Mouse (Mus musculus): ENCODE measurements around the gene Snrnp27. TPM values are rescaled to one million over a fixed set of nuclear protein-coding genes. Genes with fewer than 3 reads are reported as not detected.

The Snrnp27 gene
- total and polyA plus RNA-seq, 3 experiments = 63.1 to 97.9 (median 72.7) TPM

- dilution Hi-C loops (cut with MboI; ENCODE audit: extremely low pct_ligation_motif_present, extremely low pct_unique_long_range_greater_than_20kb, low sequenced_read_pairs) (no loop called here), in situ Hi-C loops (cut with MboI; ENCODE audit: low pct_ligation_motif_present, low pct_unique_long_range_greater_than_20kb, low sequenced_read_pairs) (no loop called here)
- Histone ChIP-seq H3K4me3 (replicated peaks in 1 of 3; ENCODE audit: low read depth in 2 of 3, low read length in 2 of 3, poor library complexity in 1 of 3) (no peak overlapping the region), H3K9me3 (replicated peaks; ENCODE audit: low read length) (no peaks in the 10 kb centered on the region), H3K27ac (ENCODE audit: insufficient read depth, low read depth) (no peak overlapping the region), H3K27me3 (replicated peaks) (peaks cover 3% of the 10 kb centered on the region), H3K79me2 (replicated peaks; ENCODE audit: control insufficient read depth, extremely low read depth, insufficient read depth, poor library complexity, severe bottlenecking) (no peaks in the 10 kb centered on the region), H3K36me3 (replicated peaks in 1 of 2; ENCODE audit: control insufficient read depth in 1 of 2, insufficient read depth in 1 of 2, low read length in 1 of 2) (no peaks in the 10 kb centered on the region), H3K4me2 (ENCODE audit: insufficient read depth, low read depth, poor library complexity, severe bottlenecking) (no peak overlapping the region), H3K9ac (ENCODE audit: insufficient read depth, low read depth) (no peak overlapping the region), H3K4me1 (ENCODE audit: control insufficient read depth in 1 of 2, insufficient read depth in 2 of 2) (peaks cover 9 to 18% of the 10 kb centered on the region in 2 experiments)
- no peak for DNase-seq (ENCODE audit: extremely low read depth)
- TF ChIP-seq CHD1 (IDR thresholded peaks at IDR 0.05; ENCODE audit: low read depth, low read length) (no peak), CHD2 (IDR thresholded peaks at IDR 0.05; ENCODE audit: low read length) (no peak), ZMIZ1 (IDR thresholded peaks at IDR 0.05; ENCODE audit: low read depth, low read length) (no peak), BHLHE40 (IDR thresholded peaks at IDR 0.05; ENCODE audit: low read depth, low read length) (no peak), ZNF384 (IDR thresholded peaks at IDR 0.05; ENCODE audit: low read depth, low read length) (no peak), MYC (IDR thresholded peaks at IDR 0.05; ENCODE audit: low read depth, low read length) (no peak), ZC3H11A (IDR thresholded peaks at IDR 0.05; ENCODE audit: low read depth, low read length) (no peak), IRF4 (IDR thresholded peaks at IDR 0.05; ENCODE audit: low read depth, low read length) (no peak), MAFK (IDR thresholded peaks at IDR 0.05; ENCODE audit: insufficient replicate concordance, low read length) (no peak), E2F4 (IDR thresholded peaks at IDR 0.05; ENCODE audit: insufficient replicate concordance, low read depth, low read length) (no peak), RAD21 (IDR thresholded peaks at IDR 0.05; ENCODE audit: low read depth, low read length) (no peak), NRF1 (IDR thresholded peaks at IDR 0.05; ENCODE audit: low read depth, low read length) (no peak), RCOR1 (conservative IDR thresholded peaks at IDR 0.05; ENCODE audit: low read depth, low read length) (no peak), MXI1 (IDR thresholded peaks at IDR 0.05; ENCODE audit: low read depth, low read length) (no peak)
Measured at GRCm38 (mm10) chr6:86637171-86637835, 47.0 kb downstream of the Snrnp27 start.

GRCm38 (mm10) chr6:86636495-86636894 lies 47.8 kb downstream of the Snrnp27 start:
- no peak overlapping the region for H3K4me2 ChIP-seq (ENCODE audit: insufficient read depth, low read depth, poor library complexity, severe bottlenecking)
- H3K27ac ChIP-seq (ENCODE audit: insufficient read depth, low read depth) = no peak overlapping the region
- in situ Hi-C loops (cut with MboI; ENCODE audit: low pct_ligation_motif_present, low pct_unique_long_range_greater_than_20kb, low sequenced_read_pairs) (no loop called here), dilution Hi-C loops (cut with MboI; ENCODE audit: extremely low pct_ligation_motif_present, extremely low pct_unique_long_range_greater_than_20kb, low sequenced_read_pairs) (no loop called here)
- peaks cover 9 to 18% of the 10 kb centered on the region in 2 experiments for H3K4me1 ChIP-seq (ENCODE audit: control insufficient read depth in 1 of 2, insufficient read depth in 2 of 2)
- no peak overlapping the region for H3K9ac ChIP-seq (ENCODE audit: insufficient read depth, low read depth)
- peak; percentile 73 for TF ChIP-seq BHLHE40 (IDR thresholded peaks at IDR 0.05; ENCODE audit: low read depth, low read length)
- TF ChIP-seq ZKSCAN1 (IDR thresholded peaks at IDR 0.05; ENCODE audit: borderline replicate concordance, low read depth, low read length) = no peak
- TF ChIP-seq MEF2A (IDR thresholded peaks at IDR 0.05; ENCODE audit: borderline replicate concordance, low read depth, low read length) = no peak
- no peak for TF ChIP-seq TBP (conservative IDR thresholded peaks at IDR 0.05; ENCODE audit: low read depth, low read length)
- H3K36me3 ChIP-seq (replicated peaks in 1 of 2; ENCODE audit: control insufficient read depth in 1 of 2, insufficient read depth in 1 of 2, low read length in 1 of 2) = no peaks in the 10 kb centered on the region
- H3K79me2 ChIP-seq (replicated peaks; ENCODE audit: control insufficient read depth, extremely low read depth, insufficient read depth, poor library complexity, severe bottlenecking) = no peaks in the 10 kb centered on the region
- DNase-seq (ENCODE audit: extremely low read depth) = no peak
- no peak overlapping the region for H3K4me3 ChIP-seq (replicated peaks in 1 of 3; ENCODE audit: low read depth in 2 of 3, low read length in 2 of 3, poor library complexity in 1 of 3)
- peaks cover 3% of the 10 kb centered on the region for H3K27me3 ChIP-seq (replicated peaks)
- H3K9me3 ChIP-seq (replicated peaks; ENCODE audit: low read length) = no peaks in the 10 kb centered on the region
